Mouse (Mus musculus): Measurements from ENCODE around the gene Ywhae. TPM values are rescaled to one million over a fixed set of nuclear protein-coding genes. Genes with fewer than 3 reads are reported as not detected.

The Ywhae gene
- total and polyA plus RNA-seq, 2 experiments = 74.6 to 90.7 TPM

- Histone ChIP-seq H3K9ac (ENCODE audit: low read depth, low read length) (no peak overlapping the region), H3K79me2 (ENCODE audit: control insufficient read depth, insufficient read depth, low read length) (peaks cover 52% of the 10 kb centered on the region), H3K36me3 (ENCODE audit: control insufficient read depth, insufficient read depth, low read length) (no peaks in the 10 kb centered on the region; the same call in 1 of the 2 replicates), H3K4me1 (ENCODE audit: control insufficient read depth, insufficient read depth, low read length) (peaks cover 47% of the 10 kb centered on the region), H3K27me3 (ENCODE audit: control insufficient read depth, insufficient read depth, low read length) (no peaks in the 10 kb centered on the region), H3K27ac (replicated peaks; ENCODE audit: insufficient read depth, low read depth, low read length) (no peak overlapping the region), H3K4me3 (ENCODE audit: insufficient read depth, low read depth, low read length) (no peak overlapping the region)
- DNase-seq (ENCODE audit: extremely low read depth, low read depth, low spot score) = no peak
- WGBS = 47% methylated on average over 3 of the region's 3 CpGs
- TF ChIP-seq POLR2A (IDR thresholded peaks at IDR 0.05; ENCODE audit: extremely low read depth, insufficient read depth, low read length) (no peak), CTCF (IDR thresholded peaks at IDR 0.05; ENCODE audit: low read depth, low read length) (no peak)
Observed at GRCm38 (mm10) chr11:75740204-75740603, 7.5 kb downstream of the Ywhae start.

- Histone ChIP-seq H3K4me3 (ENCODE audit: insufficient read depth, low read depth, low read length) (no peak overlapping the region), H3K36me3 (ENCODE audit: control insufficient read depth, insufficient read depth, low read length) (no peaks in the 10 kb centered on the region; the same call in 1 of the 2 replicates), H3K9ac (ENCODE audit: low read depth, low read length) (no peak overlapping the region), H3K4me1 (ENCODE audit: control insufficient read depth, insufficient read depth, low read length) (peaks cover 50% of the 10 kb centered on the region), H3K27me3 (ENCODE audit: control insufficient read depth, insufficient read depth, low read length) (no peaks in the 10 kb centered on the region), H3K27ac (replicated peaks; ENCODE audit: insufficient read depth, low read depth, low read length) (no peak overlapping the region), H3K79me2 (ENCODE audit: control insufficient read depth, insufficient read depth, low read length) (peaks cover 56% of the 10 kb centered on the region)
- WGBS = 27% methylated on average over 3 of the region's 3 CpGs
- no peak for TF ChIP-seq POLR2A (IDR thresholded peaks at IDR 0.05; ENCODE audit: extremely low read depth, insufficient read depth, low read length)
- no peak for TF ChIP-seq CTCF (IDR thresholded peaks at IDR 0.05; ENCODE audit: low read depth, low read length)
- no peak for DNase-seq (ENCODE audit: extremely low read depth, low read depth, low spot score)
Observed at GRCm38 (mm10) chr11:75741615-75742014, 8.9 kb downstream of the Ywhae start.

- Histone ChIP-seq H3K36me3 (ENCODE audit: control insufficient read depth, insufficient read depth, low read length) (no peaks in the 10 kb centered on the region), H3K27ac (replicated peaks; ENCODE audit: insufficient read depth, low read depth, low read length) (no peak overlapping the region), H3K4me1 (ENCODE audit: control insufficient read depth, insufficient read depth, low read length) (peaks cover 42% of the 10 kb centered on the region)
Observed at GRCm38 (mm10) chr11:75744761-75745160, 12.1 kb downstream of the Ywhae start.

GRCm38 (mm10) chr11:75750537-75750936, 17.9 kb downstream of the Ywhae start:
- Histone ChIP-seq H3K27ac (replicated peaks; ENCODE audit: insufficient read depth, low read depth, low read length) (no peak overlapping the region), H3K4me1 (ENCODE audit: control insufficient read depth, insufficient read depth, low read length) (peaks cover 20% of the 10 kb centered on the region), H3K4me3 (ENCODE audit: insufficient read depth, low read depth, low read length) (no peak overlapping the region), H3K79me2 (ENCODE audit: control insufficient read depth, insufficient read depth, low read length) (peaks cover 41% of the 10 kb centered on the region), H3K27me3 (ENCODE audit: control insufficient read depth, insufficient read depth, low read length) (no peaks in the 10 kb centered on the region), H3K36me3 (ENCODE audit: control insufficient read depth, insufficient read depth, low read length) (peaks cover 10% of the 10 kb centered on the region), H3K9ac (ENCODE audit: low read depth, low read length) (no peak overlapping the region)
- no peak for DNase-seq (ENCODE audit: extremely low read depth, low read depth, low spot score)
- WGBS = 9% methylated on average over 1 of the region's 1 CpGs
- TF ChIP-seq POLR2A (IDR thresholded peaks at IDR 0.05; ENCODE audit: extremely low read depth, insufficient read depth, low read length) = no peak
- TF ChIP-seq CTCF (IDR thresholded peaks at IDR 0.05; ENCODE audit: low read depth, low read length) = no peak

More at GRCm38 (mm10) chr11:75744761-75745160, 12.1 kb downstream of the Ywhae start:
- WGBS = 88% methylated on average over 3 of the region's 3 CpGs
- Histone ChIP-seq H3K9ac (ENCODE audit: low read depth, low read length) (no peak overlapping the region), H3K27me3 (ENCODE audit: control insufficient read depth, insufficient read depth, low read length) (no peaks in the 10 kb centered on the region), H3K79me2 (ENCODE audit: control insufficient read depth, insufficient read depth, low read length) (peaks cover 53% of the 10 kb centered on the region), H3K4me3 (ENCODE audit: insufficient read depth, low read depth, low read length) (no peak overlapping the region)
- TF ChIP-seq POLR2A (IDR thresholded peaks at IDR 0.05; ENCODE audit: extremely low read depth, insufficient read depth, low read length) (no peak), CTCF (IDR thresholded peaks at IDR 0.05; ENCODE audit: low read depth, low read length) (no peak)
- DNase-seq (ENCODE audit: extremely low read depth, low read depth, low spot score) = no peak

GRCm38 (mm10) chr11:75751082-75751481, 18.4 kb downstream of the Ywhae start:
- Histone ChIP-seq H3K4me1 (ENCODE audit: control insufficient read depth, insufficient read depth, low read length) (peaks cover 17% of the 10 kb centered on the region), H3K27ac (replicated peaks; ENCODE audit: insufficient read depth, low read depth, low read length) (no peak overlapping the region), H3K4me3 (ENCODE audit: insufficient read depth, low read depth, low read length) (no peak overlapping the region), H3K27me3 (ENCODE audit: control insufficient read depth, insufficient read depth, low read length) (no peaks in the 10 kb centered on the region), H3K9ac (ENCODE audit: low read depth, low read length) (no peak overlapping the region), H3K36me3 (ENCODE audit: control insufficient read depth, insufficient read depth, low read length) (peaks cover 15% of the 10 kb centered on the region), H3K79me2 (ENCODE audit: control insufficient read depth, insufficient read depth, low read length) (peaks cover 41% of the 10 kb centered on the region)
- no peak for DNase-seq (ENCODE audit: extremely low read depth, low read depth, low spot score)
- WGBS = 57% methylated on average over 4 of the region's 4 CpGs
- TF ChIP-seq POLR2A (IDR thresholded peaks at IDR 0.05; ENCODE audit: extremely low read depth, insufficient read depth, low read length) = no peak
- TF ChIP-seq CTCF (IDR thresholded peaks at IDR 0.05; ENCODE audit: low read depth, low read length) = no peak

- 78% methylated on average over 8 of the region's 8 CpGs for WGBS
- no peak for TF ChIP-seq CTCF (IDR thresholded peaks at IDR 0.05; ENCODE audit: low read depth, low read length)
- TF ChIP-seq POLR2A (IDR thresholded peaks at IDR 0.05; ENCODE audit: extremely low read depth, insufficient read depth, low read length) = no peak
- Histone ChIP-seq H3K9ac (ENCODE audit: low read depth, low read length) (no peak overlapping the region), H3K4me1 (ENCODE audit: control insufficient read depth, insufficient read depth, low read length) (peaks cover 3% of the 10 kb centered on the region; the same call in 1 of the 2 replicates), H3K27ac (replicated peaks; ENCODE audit: insufficient read depth, low read depth, low read length) (no peak overlapping the region), H3K4me3 (ENCODE audit: insufficient read depth, low read depth, low read length) (no peak overlapping the region), H3K36me3 (ENCODE audit: control insufficient read depth, insufficient read depth, low read length) (peaks cover 52% of the 10 kb centered on the region), H3K27me3 (ENCODE audit: control insufficient read depth, insufficient read depth, low read length) (no peaks in the 10 kb centered on the region), H3K79me2 (ENCODE audit: control insufficient read depth, insufficient read depth, low read length) (peaks cover 19% of the 10 kb centered on the region; the same call in 1 of the 2 replicates)
- no peak for DNase-seq (ENCODE audit: extremely low read depth, low read depth, low spot score)
Observed at GRCm38 (mm10) chr11:75756687-75757086, 24.0 kb downstream of the Ywhae start.

Measured in liver, adult 2 months (tissue).